Mouse (Mus musculus): Measurements from ENCODE around the gene Rcc1l.

- TF ChIP-seq CTCF (IDR thresholded peaks at IDR 0.05; ENCODE audit: borderline replicate concordance, insufficient read depth, low read length), result no peak
- no peak for TF ChIP-seq POLR2A (IDR thresholded peaks at IDR 0.05; ENCODE audit: low read depth, low read length)
These were observed 9.5 kb upstream of the Rcc1l start for GRCm38 (mm10) chr5:134186059-134186458.
